ENCODE assay signal across 8 mouse cellular contexts in the genomic region with DNA sequence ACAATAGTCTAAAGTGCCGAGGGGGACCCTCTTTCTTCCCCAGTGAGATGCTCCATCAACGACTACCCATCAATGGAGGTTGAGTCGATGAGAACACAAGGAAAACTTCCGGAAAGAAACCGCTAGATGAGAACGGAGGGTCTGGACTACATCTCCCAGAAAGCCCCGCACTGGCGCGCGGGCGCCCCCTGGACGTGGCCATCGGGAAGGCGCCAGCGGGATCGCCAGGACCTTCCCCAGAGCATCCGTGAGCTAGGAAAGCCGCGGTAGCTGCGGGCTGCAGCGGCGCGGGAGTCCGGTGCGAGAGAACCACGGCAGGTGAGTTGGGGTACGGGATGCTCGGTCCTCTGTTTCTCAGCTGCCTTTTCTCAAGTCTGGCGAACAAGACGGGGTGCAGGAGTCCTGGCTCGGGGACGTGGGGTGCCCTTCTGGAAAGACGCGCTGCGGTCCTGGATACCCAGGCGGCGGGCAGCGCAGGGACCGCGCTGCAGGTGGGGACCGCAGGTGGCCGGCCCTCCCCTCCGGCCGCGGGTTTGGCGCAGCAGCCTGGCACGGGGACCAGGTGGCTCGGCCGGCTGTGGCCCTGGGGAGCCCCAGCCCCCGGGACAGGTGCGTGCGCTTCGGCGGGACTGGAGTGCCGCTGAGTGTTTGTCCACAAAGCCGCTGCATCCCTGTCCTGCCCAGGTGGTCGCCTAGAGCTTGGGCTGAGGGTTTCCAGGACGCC. TPM values are rescaled to one million over a fixed set of nuclear protein-coding genes. Genes with fewer than 3 reads are reported as not detected.
DNase-seq lines count a peak whose midpoint lies in the region; ATAC-seq and TF ChIP-seq lines count a peak whose summit lies in the region.

A gene (plus strand): TSS at position 192 of the 724 bp plus-strand sequence.

- H3K9ac ChIP-seq in forebrain, embryonic 15.5 days (replicated peaks) = peak within 1 kb of the TSS; percentile 46
- H3K9ac ChIP-seq in liver, postnatal 0 days (replicated peaks) = peak within 1 kb of the TSS; percentile 86
- H3K9ac ChIP-seq in neural tube, embryonic 13.5 days = peak within 1 kb of the TSS; percentile 71

- H3K4me3 ChIP-seq in G1E (ENCODE audit: low read depth, low read length) = peak within 1 kb of the TSS; percentile 81
- H3K4me3 ChIP-seq in forebrain, embryonic 15.5 days = peak within 1 kb of the TSS; percentile 54
- H3K4me3 ChIP-seq in liver, postnatal 0 days (ENCODE audit: low read depth, low read length) = peak within 1 kb of the TSS; percentile 79
- H3K4me3 ChIP-seq in neural tube, embryonic 13.5 days = peak within 1 kb of the TSS; percentile 66

- no peaks in the 10 kb centered on the region for H3K27me3 ChIP-seq in G1E (ENCODE audit: insufficient read depth, low read length)
- no peaks in the 10 kb centered on the region for H3K27me3 ChIP-seq in forebrain, embryonic 15.5 days
- peaks cover 19% of the 10 kb centered on the region for H3K27me3 ChIP-seq in liver, postnatal 0 days (ENCODE audit: insufficient read depth, low read length)
- H3K27me3 ChIP-seq in neural tube, embryonic 13.5 days = peaks cover 34% of the 10 kb centered on the region

- peaks cover 13% of the 10 kb centered on the region for H3K4me1 ChIP-seq in G1E (ENCODE audit: insufficient read depth, low read depth, low read length)
- H3K4me1 ChIP-seq in forebrain, embryonic 15.5 days = no peaks in the 10 kb centered on the region
- H3K4me1 ChIP-seq in liver, postnatal 0 days (ENCODE audit: insufficient read depth) = peaks cover 5% of the 10 kb centered on the region
- peaks cover 9% of the 10 kb centered on the region for H3K4me1 ChIP-seq in neural tube, embryonic 13.5 days (replicated peaks)

- peaks cover 5% of the 10 kb centered on the region; the same call in 1 of the 2 replicates for H3K9me3 ChIP-seq in G1E (replicated peaks)
- no peaks in the 10 kb centered on the region for H3K9me3 ChIP-seq in forebrain, embryonic 15.5 days
- no peaks in the 10 kb centered on the region for H3K9me3 ChIP-seq in liver, postnatal 0 days (ENCODE audit: low read length)
- no peaks in the 10 kb centered on the region for H3K9me3 ChIP-seq in neural tube, embryonic 13.5 days

- no peaks in the 10 kb centered on the region for H3K36me3 ChIP-seq in G1E (replicated peaks)
- no peaks in the 10 kb centered on the region for H3K36me3 ChIP-seq in forebrain, embryonic 15.5 days
- H3K36me3 ChIP-seq in liver, postnatal 0 days (replicated peaks; ENCODE audit: insufficient read depth, low read length) = 0 out of 2 replicates have a peak, but pooled peaks cover 6% of the 10 kb centered on the region
- H3K36me3 ChIP-seq in neural tube, embryonic 13.5 days = no peaks in the 10 kb centered on the region

- TF ChIP-seq EP300 in liver, postnatal 0 days (IDR thresholded peaks at IDR 0.05; ENCODE audit: low read depth) = no peak

- TF ChIP-seq CTCF in G1E (IDR thresholded peaks at IDR 0.05; ENCODE audit: low read depth, low read length) = peak; percentile 61
- TF ChIP-seq CTCF in liver, postnatal 0 days (IDR thresholded peaks at IDR 0.05; ENCODE audit: low read depth) = peak; percentile 98

- WGBS in forebrain, embryonic 15.5 days = under 1% methylated on average over 50 of the region's 58 CpGs
- 0% methylated on average over 47 of the region's 58 CpGs for WGBS in liver, postnatal 0 days (ENCODE audit: insufficient replicate concordance)
- WGBS in neural tube, embryonic 13.5 days = under 1% methylated on average over 48 of the region's 58 CpGs

- DNase-seq in G1E (ENCODE audit: low spot score) = peak; percentile 69
- DNase-seq in cerebellum, adult 11-12 months = peak; percentile 93
- DNase-seq in heart, postnatal 25 days (ENCODE audit: low spot score) = peak; percentile 74
- DNase-seq in layer of hippocampus, adult 11-12 months (ENCODE audit: low spot score) = peak; percentile 94
- peak; percentile 95 for DNase-seq in liver, postnatal 0 days
- peak; percentile 64 for DNase-seq in telencephalon, adult 2 months (ENCODE audit: low read depth, low spot score)

- intact Hi-C loops in heart, postnatal 25 days (cut with DNase I) = no loop called here

- peak within 1 kb of the TSS; percentile 97 for H3K4me2 ChIP-seq in forebrain, embryonic 15.5 days (replicated peaks)
- peak within 1 kb of the TSS; percentile 78 for H3K4me2 ChIP-seq in liver, postnatal 0 days (ENCODE audit: low read depth, low read length)
- H3K4me2 ChIP-seq in neural tube, embryonic 13.5 days = peak within 1 kb of the TSS; percentile 99

- ATAC-seq in G1E (ENCODE audit: extremely low read depth, insufficient number of reproducible peaks, low FRiP score, poor library complexity, severe bottlenecking) = no peak
- peak; percentile 93 for ATAC-seq in forebrain, embryonic 15.5 days (replicated peaks)
- peak; percentile 82 for ATAC-seq in liver, postnatal 0 days
- peak; percentile 97 for ATAC-seq in neural tube, embryonic 13.5 days (ENCODE audit: low read depth)

- no peak within 1 kb of the TSS for H3K27ac ChIP-seq in forebrain, embryonic 15.5 days (replicated peaks)
- H3K27ac ChIP-seq in liver, postnatal 0 days (ENCODE audit: low read depth) = peak within 1 kb of the TSS; percentile 99
- H3K27ac ChIP-seq in neural tube, embryonic 13.5 days (replicated peaks) = no peak within 1 kb of the TSS

RNA-seq across cellular contexts. Expression of the gene that starts here (rescaled TPM):
- total RNA-seq in G1E (2014; fragmentation: Nextera tagmentation) = 15.0 and 76.6 TPM in 2 replicates
- 10.4 and 12.1 TPM in 2 replicates for total RNA-seq in G1E (2017)
- polyA plus RNA-seq in G1E (2012) = 1.6 and 2.4 TPM in 2 replicates
- 10.7 and 11.7 TPM in 2 replicates for polyA plus RNA-seq in forebrain, embryonic 15.5 days (2015; fragmentation: Nextera tagmentation; extraction: Ambion mirVana)
- total RNA-seq in heart, postnatal 25 days (2021) = 10 to 100 TPM in 1 of 2 experiments, 1 to 10 TPM in 1; 9.6 to 16.5 TPM
- polyA plus RNA-seq in liver, postnatal 0 days (2015; fragmentation: Nextera tagmentation; extraction: Ambion mirVana) = 19.1 and 20.7 TPM in 2 replicates
- polyA plus RNA-seq in neural tube, embryonic 13.5 days (2015; fragmentation: Nextera tagmentation; extraction: Ambion mirVana) = 10.2 and 12.9 TPM in 2 replicates
